Mouse (Mus musculus) neural tube, embryonic 11.5 days (tissue): ENCODE measurements at regions not wholly inside any gene's neighbourhood (a gene's known extent, or its start where the extent isn't known, plus 50 kb on each side); places are given as distances from the start of the nearest gene placed in this dataset.

ENCODE experiments used
- ATAC-seq: fragments of 200-750 bp; cut with Nextera tagmentation; 2 replicates; pipeline ENCODE4 v1.8.0; 2017; ENCODE audit warnings: moderate number of reproducible peaks, mild to moderate bottlenecking, moderate TSS enrichment, moderate library complexity; ENCODE audit not compliant: insufficient read depth, low FRiP score, low TSS enrichment
- DNase-seq: peaks from one replicate; pipeline ENCODE4 v3.0.0-alpha.2; 2015; ENCODE audit warnings: low spot score
- H3K27ac ChIP-seq: fragments of 300-500 bp; sonication (generic); 2 replicates; pipeline ENCODE4 v1.5.1; 2014; ENCODE audit warnings: low read depth, mild to moderate bottlenecking, low read length
- H3K27me3 ChIP-seq: fragments of 300-500 bp; sonication (generic); 2 replicates; pipeline ENCODE4 v1.6.1; 2014; ENCODE audit warnings: mild to moderate bottlenecking, low read length, mixed read lengths; ENCODE audit not compliant: control insufficient read depth, insufficient read depth
- H3K36me3 ChIP-seq: fragments of 300-500 bp; sonication (generic); 2 replicates; pipeline ENCODE4 v1.6.1; 2014; ENCODE audit warnings: mild to moderate bottlenecking, low read length, moderate library complexity, mixed read lengths; ENCODE audit not compliant: control insufficient read depth, insufficient read depth
- H3K4me1 ChIP-seq: fragments of 300-500 bp; sonication (generic); 2 replicates; pipeline ENCODE4 v1.6.1; 2014; ENCODE audit warnings: low read length, mixed read lengths; ENCODE audit not compliant: control insufficient read depth, insufficient read depth
- H3K4me2 ChIP-seq: fragments of 300-500 bp; sonication (generic); 2 replicates; pipeline ENCODE4 v1.6.1; 2014; ENCODE audit warnings: low read depth, mild to moderate bottlenecking, moderate library complexity
- H3K4me3 ChIP-seq: fragments of 300-500 bp; sonication (generic); 2 replicates; pipeline ENCODE4 v1.5.1; 2014; ENCODE audit warnings: low read depth, low read length
- H3K9ac ChIP-seq: fragments of 300-500 bp; sonication (generic); 2 replicates; pipeline ENCODE4 v1.6.1; 2014; ENCODE audit warnings: mild to moderate bottlenecking, low read length
- H3K9me3 ChIP-seq: fragments of 300-500 bp; sonication (generic); 2 replicates; pipeline ENCODE4 v1.6.1; 2016; ENCODE audit warnings: low read length; ENCODE audit not compliant: control insufficient read depth
- WGBS: fragments of 180-500 bp; shearing (Covaris S2); extraction: QIAGEN DNeasy Blood & Tissue Kit; methylation state at CpG from one replicate; pipeline ENCODE4 v1.1.7; 2014; 5-methylcytosine and 5-hydroxymethylcytosine counted together

- Histone ChIP-seq H3K4me1 (no peaks in the 10 kb centered on the region), H3K4me3 (no peak overlapping the region), H3K4me2 (no peak overlapping the region), H3K36me3 (no peaks in the 10 kb centered on the region), H3K27ac (no peak overlapping the region), H3K9ac (no peak overlapping the region), H3K27me3 (no peaks in the 10 kb centered on the region), H3K9me3 (no peaks in the 10 kb centered on the region)
- no peak for ATAC-seq
- WGBS, result 63% methylated on average over 3 of the region's 3 CpGs
- no peak for DNase-seq
These were observed 401.8 kb downstream of the Nova1 start for GRCm38 (mm10) chr12:46416765-46417404.

GRCm38 (mm10) chr12:46416250-46416649, 402.5 kb downstream of the Nova1 start:
- Histone ChIP-seq H3K4me2 (no peak overlapping the region), H3K4me3 (no peak overlapping the region), H3K27me3 (no peaks in the 10 kb centered on the region), H3K4me1 (no peaks in the 10 kb centered on the region), H3K36me3 (no peaks in the 10 kb centered on the region), H3K27ac (no peak overlapping the region), H3K9me3 (no peaks in the 10 kb centered on the region), H3K9ac (no peak overlapping the region)
- DNase-seq (no peak), ATAC-seq (no peak)

- ATAC-seq, result no peak
These were observed 413.1 kb downstream of the Nova1 start for GRCm38 (mm10) chr12:46405674-46406073.

GRCm38 (mm10) chr12:46399653-46399975, 419.1 kb downstream of the Nova1 start:
- no peak overlapping the region for H3K27ac ChIP-seq
- DNase-seq, result peak; percentile 63

More at GRCm38 (mm10) chr12:46405674-46406073, 413.1 kb downstream of the Nova1 start:
- no peak overlapping the region for H3K4me3 ChIP-seq
- no peaks in the 10 kb centered on the region for H3K4me1 ChIP-seq
- H3K27ac ChIP-seq, result no peak overlapping the region
- H3K9ac ChIP-seq, result no peak overlapping the region
- no peaks in the 10 kb centered on the region for H3K27me3 ChIP-seq
- DNase-seq, result no peak
- H3K9me3 ChIP-seq, result no peaks in the 10 kb centered on the region
- no peak overlapping the region for H3K4me2 ChIP-seq
- H3K36me3 ChIP-seq, result no peaks in the 10 kb centered on the region

GRCm38 (mm10) chr12:46398875-46399652, 419.7 kb downstream of the Nova1 start:
- peak; percentile 87 for ATAC-seq

More at GRCm38 (mm10) chr12:46399653-46399975, 419.1 kb downstream of the Nova1 start:
- peak overlapping the region; percentile 59 for H3K9ac ChIP-seq
- H3K4me1 ChIP-seq, result no peaks in the 10 kb centered on the region
- under 1% methylated on average over 14 of the region's 14 CpGs for WGBS
- peak; percentile 79 for ATAC-seq
- no peaks in the 10 kb centered on the region for H3K9me3 ChIP-seq
- H3K4me3 ChIP-seq, result peak overlapping the region; percentile 43
- no peaks in the 10 kb centered on the region for H3K27me3 ChIP-seq
- no peaks in the 10 kb centered on the region for H3K36me3 ChIP-seq
- H3K4me2 ChIP-seq, result peak overlapping the region; percentile 69

GRCm38 (mm10) chr12:46395245-46395644, 423.5 kb downstream of the Nova1 start:
- no peak overlapping the region for H3K4me2 ChIP-seq
- no peaks in the 10 kb centered on the region for H3K4me1 ChIP-seq
- H3K36me3 ChIP-seq, result no peaks in the 10 kb centered on the region
- H3K9me3 ChIP-seq, result no peaks in the 10 kb centered on the region
- DNase-seq (no peak), ATAC-seq (no peak)
- no peaks in the 10 kb centered on the region for H3K27me3 ChIP-seq
- no peak overlapping the region for H3K9ac ChIP-seq
- 39% methylated on average over 4 of the region's 4 CpGs for WGBS
- H3K27ac ChIP-seq, result no peak overlapping the region
- H3K4me3 ChIP-seq, result no peak overlapping the region

More at GRCm38 (mm10) chr12:46398875-46399652, 419.7 kb downstream of the Nova1 start:
- Histone ChIP-seq H3K9ac (peak overlapping the region; percentile 59), H3K27me3 (no peaks in the 10 kb centered on the region), H3K4me1 (no peaks in the 10 kb centered on the region), H3K27ac (peak overlapping the region; percentile 53; the same call in 1 of the 2 replicates), H3K4me3 (peak overlapping the region; percentile 43), H3K9me3 (no peaks in the 10 kb centered on the region), H3K4me2 (peak overlapping the region; percentile 69), H3K36me3 (no peaks in the 10 kb centered on the region)
- peak; percentile 72 for DNase-seq
- 6% methylated on average over 23 of the region's 23 CpGs for WGBS

- no peak for ATAC-seq
- H3K36me3 ChIP-seq, result no peaks in the 10 kb centered on the region
- H3K9ac ChIP-seq, result no peak overlapping the region
- H3K9me3 ChIP-seq, result no peaks in the 10 kb centered on the region
- no peak overlapping the region for H3K27ac ChIP-seq
- H3K27me3 ChIP-seq, result no peaks in the 10 kb centered on the region
- H3K4me2 ChIP-seq, result no peak overlapping the region
- no peaks in the 10 kb centered on the region for H3K4me1 ChIP-seq
- H3K4me3 ChIP-seq, result no peak overlapping the region
- no peak for DNase-seq
These were observed 425.0 kb downstream of the Nova1 start for GRCm38 (mm10) chr12:46393769-46394168.

GRCm38 (mm10) chr12:46378914-46379313, 439.8 kb downstream of the Nova1 start:
- H3K9me3 ChIP-seq, result no peaks in the 10 kb centered on the region
- ATAC-seq (no peak), DNase-seq (no peak)
- H3K27ac ChIP-seq, result no peak overlapping the region
- no peaks in the 10 kb centered on the region for H3K4me1 ChIP-seq
- no peak overlapping the region for H3K4me2 ChIP-seq
- H3K27me3 ChIP-seq, result no peaks in the 10 kb centered on the region
- no peak overlapping the region for H3K4me3 ChIP-seq
- H3K9ac ChIP-seq, result no peak overlapping the region
- no peaks in the 10 kb centered on the region for H3K36me3 ChIP-seq

GRCm38 (mm10) chr12:46371747-46372146, 447.0 kb downstream of the Nova1 start:
- Histone ChIP-seq H3K4me3 (no peak overlapping the region), H3K9ac (no peak overlapping the region), H3K36me3 (no peaks in the 10 kb centered on the region), H3K4me1 (no peaks in the 10 kb centered on the region), H3K4me2 (no peak overlapping the region), H3K9me3 (no peaks in the 10 kb centered on the region), H3K27ac (no peak overlapping the region), H3K27me3 (no peaks in the 10 kb centered on the region)
- DNase-seq, result no peak
- WGBS, result 50% methylated on average over 3 of the region's 3 CpGs
- peak; percentile 69 for ATAC-seq
